Mouse (Mus musculus): ENCODE results near the gene Clcnkb.

Clcnkb gene

GRCm38 (mm10) chr4:141433191-141433590 is 17.4 kb upstream of the Clcnkb start:
- no peak for DNase-seq

- DNase-seq = no peak
These were observed 16.9 kb upstream of the Clcnkb start for GRCm38 (mm10) chr4:141432666-141433065.

- DNase-seq = peak; percentile 75
These were observed 15.2 kb upstream of the Clcnkb start for GRCm38 (mm10) chr4:141430997-141431396.

- peak; percentile 47 for DNase-seq
These were observed 14.0 kb upstream of the Clcnkb start for GRCm38 (mm10) chr4:141429847-141430246.

GRCm38 (mm10) chr4:141429381-141429780 is 13.6 kb upstream of the Clcnkb start:
- DNase-seq = no peak

- no peak for DNase-seq
These were observed 12.1 kb upstream of the Clcnkb start for GRCm38 (mm10) chr4:141427921-141428320.

- no peak for DNase-seq
These were observed 11.3 kb upstream of the Clcnkb start for GRCm38 (mm10) chr4:141426796-141427745.

- peak; percentile 53 for DNase-seq
These were observed 10.0 kb upstream of the Clcnkb start for GRCm38 (mm10) chr4:141425484-141426479.

GRCm38 (mm10) chr4:141423691-141424431 is 8.0 kb upstream of the Clcnkb start:
- DNase-seq = no peak

- no peak for DNase-seq
These were observed 7.5 kb upstream of the Clcnkb start for GRCm38 (mm10) chr4:141423288-141423687.

- no peak for DNase-seq
These were observed 7.0 kb upstream of the Clcnkb start for GRCm38 (mm10) chr4:141422841-141423240.

- DNase-seq = no peak
These were observed 5.6 kb upstream of the Clcnkb start for GRCm38 (mm10) chr4:141421423-141421822.

- DNase-seq = no peak
These were observed 5.1 kb upstream of the Clcnkb start for GRCm38 (mm10) chr4:141420886-141421285.

- no peak for DNase-seq
These were observed 4.5 kb upstream of the Clcnkb start, which contains the start of gene Hspb7 for GRCm38 (mm10) chr4:141420192-141420829. Gene Hspb7, plus strand, starts transcription at chr4:141420779.

- no peak for DNase-seq
These were observed 3.8 kb upstream of the Clcnkb start for GRCm38 (mm10) chr4:141419398-141420191.

- DNase-seq = no peak
These were observed 4.3 kb downstream of the Clcnkb start for GRCm38 (mm10) chr4:141411430-141411992.

- DNase-seq = no peak
These were observed 7.2 kb downstream of the Clcnkb start for GRCm38 (mm10) chr4:141408577-141408976.

- DNase-seq = peak; percentile 60
These were observed 9.1 kb downstream of the Clcnkb start for GRCm38 (mm10) chr4:141406516-141407299.

GRCm38 (mm10) chr4:141405314-141405622 is 10.5 kb downstream of the Clcnkb start:
- DNase-seq = no peak

Data from embryo, embryonic 11 days (tissue).